Mouse (Mus musculus) left cerebral cortex, postnatal 36 days (tissue): ENCODE data around the gene Actr10. TPM values are rescaled to one million over a fixed set of nuclear protein-coding genes. Genes with fewer than 3 reads are reported as not detected.
A peak's percentile ranks its signal among the peaks of the same experiment; 100 is the strongest.

Experiments used
- DNase-seq, 2 experiments: peaks; one replicate each; pipeline ENCODE4 v3.0.0; 2021 to 2022; ENCODE audit warnings: low spot score in 2 of 2, mixed read lengths in 1 of 2
- intact Hi-C: fragments of 180-260 bp; cut with DNase I; formaldehyde crosslinking; loops from one replicate; pipeline ENCODE4 v1.15.1; 2025
- total RNA-seq, 2 experiments: library from RNA; stranded (reverse); gene quantifications; 2 replicates each; pipeline ENCODE4 v1.2.3; 2021

The Actr10 gene
- total RNA-seq: 100 to 1,000 TPM; 146 to 163 TPM

- peak; percentile 89 to 90 for DNase-seq
- intact Hi-C loops: loop anchor here (1.0 kb wide), 1 partner anchor 37 kb away; the partner anchor contains the start of gene Psma3
Measured at GRCm38 (mm10) chr12:70937571-70938384, at the start of gene Actr10. TSS of gene Actr10 (plus strand) at chr12:70937857.

DNA sequence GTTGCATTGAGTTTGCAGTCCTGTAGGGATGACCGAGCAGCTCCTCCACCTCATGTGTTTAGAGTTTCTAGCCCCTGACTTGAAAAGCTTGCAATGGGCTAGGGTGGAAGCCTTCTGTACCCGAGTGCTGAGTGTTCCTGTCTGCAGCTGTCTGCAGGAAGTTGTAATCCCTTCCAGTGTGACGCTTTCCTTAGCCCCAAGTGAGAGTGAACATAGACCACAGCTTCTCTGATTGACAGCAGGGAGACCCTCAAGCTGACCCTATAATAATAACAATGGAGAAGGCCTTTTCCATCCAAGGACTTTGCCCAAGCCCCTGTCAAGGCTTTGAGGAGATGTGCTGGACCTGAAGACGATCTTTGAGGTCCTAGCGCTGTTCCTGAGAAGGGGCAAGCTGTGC lies 47.3 kb upstream of the Actr10 start:
- intact Hi-C loops: loop anchor here (10.0 kb wide), 1 partner anchor 196 kb away; no protein-coding TSS in a partner anchor
- no peak for DNase-seq

- no peak for DNase-seq
- intact Hi-C loops: loop anchor here (10.0 kb wide), 1 partner anchor 196 kb away; no protein-coding TSS in a partner anchor
Measured at GRCm38 (mm10) chr12:70890874-70891470, 46.7 kb upstream of the Actr10 start.

DNA sequence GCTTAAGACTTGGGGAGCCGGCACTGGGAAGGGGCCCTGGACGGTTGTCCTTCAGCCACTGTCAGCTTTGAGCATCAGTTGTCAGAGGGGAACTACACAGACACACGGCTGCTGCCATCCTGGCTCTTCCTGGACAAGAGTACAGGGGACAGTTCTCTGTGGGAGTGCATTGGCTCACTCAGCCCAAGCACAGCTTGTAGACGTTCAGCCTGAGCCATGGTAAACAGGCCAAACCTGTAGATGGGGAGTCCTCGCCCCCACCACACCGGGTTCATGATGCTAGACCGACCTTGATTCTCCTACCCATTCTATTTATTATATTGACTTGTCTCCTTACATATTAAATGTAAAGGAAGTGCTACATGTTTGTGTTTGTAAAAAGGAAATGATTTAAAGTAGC lies 42.4 kb upstream of the Actr10 start:
- intact Hi-C loops: loop anchor here (10.0 kb wide), 1 partner anchor 200 kb away; no protein-coding TSS in a partner anchor
- DNase-seq: no peak

GRCm38 (mm10) chr12:70896068-70896467 lies 41.6 kb upstream of the Actr10 start:
- DNase-seq: no peak
- intact Hi-C loops: loop anchor here (10.0 kb wide), 1 partner anchor 201 kb away; no protein-coding TSS in a partner anchor

GRCm38 (mm10) chr12:70897434-70897833 lies 40.2 kb upstream of the Actr10 start:
- intact Hi-C loops: loop anchor here (10.0 kb wide), 1 partner anchor 203 kb away; no protein-coding TSS in a partner anchor
- DNase-seq: no peak

DNA sequence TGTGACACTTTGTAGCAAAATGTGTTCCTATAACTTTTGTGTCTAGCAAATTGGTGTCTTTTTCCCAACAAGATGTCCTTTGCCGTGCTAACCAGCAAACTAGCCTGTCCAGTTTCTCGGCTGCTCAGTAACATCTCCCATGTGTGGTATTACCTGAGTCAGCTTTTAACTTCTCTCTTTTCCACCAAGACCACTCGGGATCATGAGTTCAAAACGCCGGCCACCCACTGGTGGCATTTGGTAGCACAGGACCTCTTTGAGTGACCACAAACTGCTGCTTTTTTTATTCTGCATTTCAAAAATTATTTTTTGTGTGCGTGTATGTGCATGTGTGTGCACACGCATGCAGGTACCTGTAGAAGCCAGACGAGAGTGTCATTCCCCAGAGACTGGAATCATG lies 39.2 kb upstream of the Actr10 start:
- intact Hi-C loops: loop anchor here (10.0 kb wide), 1 partner anchor 204 kb away; no protein-coding TSS in a partner anchor

GRCm38 (mm10) chr12:70904471-70904870 lies 33.2 kb upstream of the Actr10 start:
- no peak for DNase-seq
- intact Hi-C loops: no loop called here

More for the DNA sequence above, 39.2 kb upstream of the Actr10 start:
- DNase-seq: no peak

DNA sequence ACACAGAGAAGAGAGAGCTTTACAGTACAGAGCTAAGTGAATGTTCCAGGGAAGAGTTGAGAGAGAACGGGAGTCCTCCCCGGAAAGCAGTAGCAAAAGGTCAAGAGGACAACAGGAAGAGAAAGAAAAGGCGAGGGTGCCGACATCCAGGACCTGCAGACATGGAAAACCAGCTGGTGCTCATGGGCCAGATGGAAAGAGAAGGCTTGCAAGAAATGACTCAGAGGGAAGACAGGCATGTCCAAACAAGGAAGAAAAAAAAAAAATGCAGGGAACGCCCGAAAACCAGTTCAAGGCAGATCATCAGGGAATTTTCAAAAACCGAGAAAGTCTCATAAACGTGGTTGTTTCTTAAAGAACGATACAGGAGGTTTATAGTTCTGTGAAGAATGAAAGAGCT lies 30.8 kb upstream of the Actr10 start:
- no peak for DNase-seq
- intact Hi-C loops: no loop called here

- intact Hi-C loops: no loop called here
- DNase-seq: no peak
Measured at GRCm38 (mm10) chr12:70907651-70908050, 30.0 kb upstream of the Actr10 start.

DNA sequence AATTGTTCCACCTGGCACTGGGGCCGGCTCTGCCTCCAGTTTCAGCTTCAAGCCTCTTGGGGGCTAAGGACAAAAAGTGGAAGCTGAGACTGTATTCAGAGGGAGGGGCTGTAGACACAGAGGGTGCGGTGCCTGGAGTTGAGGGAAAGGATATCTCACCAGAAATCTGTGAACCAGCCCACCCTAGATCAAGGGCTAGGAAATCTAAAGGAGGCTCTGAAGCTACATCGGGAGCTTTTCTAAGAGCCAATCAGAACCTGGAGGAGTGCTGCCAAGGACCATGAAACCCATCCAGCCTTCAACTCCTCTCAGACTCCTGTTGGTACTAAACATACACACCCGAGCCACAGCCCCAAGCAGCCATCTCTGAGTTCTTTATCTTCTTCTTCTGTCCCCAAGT lies 29.6 kb upstream of the Actr10 start:
- intact Hi-C loops: no loop called here

GRCm38 (mm10) chr12:70910241-70910720 lies 27.4 kb upstream of the Actr10 start:
- peak; percentile 66 to 67 for DNase-seq
- intact Hi-C loops: loop anchor here (1.0 to 5.0 kb wide), 3 partner anchors 83 to 433 kb away; partner anchors contain the start of gene Frmd6

More for the DNA sequence above, 29.6 kb upstream of the Actr10 start:
- no peak for DNase-seq

GRCm38 (mm10) chr12:70911029-70911428 lies 26.6 kb upstream of the Actr10 start:
- intact Hi-C loops: loop anchor here (5.0 kb wide), 2 partner anchors 84 to 434 kb away; partner anchors contain the start of gene Frmd6
- peak; percentile 69 to 70 for DNase-seq

GRCm38 (mm10) chr12:70911676-70912379 lies 25.8 kb upstream of the Actr10 start:
- DNase-seq: no peak
- intact Hi-C loops: loop anchor here (5.0 kb wide), 2 partner anchors 85 to 435 kb away; partner anchors contain the start of gene Frmd6

DNA sequence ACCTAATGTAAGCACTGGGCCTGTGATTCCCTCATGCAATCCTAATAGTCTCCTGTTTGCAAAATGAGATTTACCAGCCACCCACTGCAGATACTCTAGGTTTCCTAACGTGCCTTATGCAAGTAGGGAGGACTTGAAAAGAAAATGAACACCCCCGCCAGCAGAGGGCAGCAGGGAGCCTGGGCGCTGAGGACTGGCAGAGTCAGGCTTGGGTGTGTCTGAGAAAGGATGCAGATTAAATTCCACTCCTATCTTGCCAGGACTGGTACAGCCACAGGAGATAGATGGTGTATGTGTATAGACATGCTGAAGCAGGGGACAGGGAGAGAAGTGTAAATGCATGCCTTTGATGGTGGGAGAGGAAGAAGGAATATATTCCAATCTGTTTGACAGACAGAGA lies 24.2 kb upstream of the Actr10 start:
- intact Hi-C loops: loop anchor here (5.0 kb wide), 2 partner anchors 86 to 436 kb away; partner anchors contain the start of gene Frmd6
- peak; percentile 46 to 52 for DNase-seq

DNA sequence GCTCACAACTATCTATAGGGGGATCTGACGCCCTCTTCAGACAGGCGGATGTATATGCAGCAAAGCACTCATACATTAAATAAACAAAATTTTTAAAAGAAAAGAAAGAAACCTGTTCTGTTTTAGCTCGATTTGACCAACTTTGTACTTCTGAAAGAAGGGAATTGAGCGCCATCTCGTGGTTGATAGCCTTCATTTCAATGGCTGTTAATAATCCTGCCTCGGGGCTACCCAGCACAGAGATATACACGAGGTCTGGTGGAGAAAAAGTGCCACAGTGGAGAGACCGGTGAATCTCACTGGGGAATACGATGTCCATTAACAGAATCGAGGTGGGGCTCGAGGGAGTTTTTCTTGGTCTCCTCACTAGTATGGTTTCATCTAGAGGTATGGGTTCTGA lies 23.3 kb upstream of the Actr10 start:
- no peak for DNase-seq
- intact Hi-C loops: loop anchor here (5.0 kb wide), 2 partner anchors 87 to 437 kb away; partner anchors contain the start of gene Frmd6

DNA sequence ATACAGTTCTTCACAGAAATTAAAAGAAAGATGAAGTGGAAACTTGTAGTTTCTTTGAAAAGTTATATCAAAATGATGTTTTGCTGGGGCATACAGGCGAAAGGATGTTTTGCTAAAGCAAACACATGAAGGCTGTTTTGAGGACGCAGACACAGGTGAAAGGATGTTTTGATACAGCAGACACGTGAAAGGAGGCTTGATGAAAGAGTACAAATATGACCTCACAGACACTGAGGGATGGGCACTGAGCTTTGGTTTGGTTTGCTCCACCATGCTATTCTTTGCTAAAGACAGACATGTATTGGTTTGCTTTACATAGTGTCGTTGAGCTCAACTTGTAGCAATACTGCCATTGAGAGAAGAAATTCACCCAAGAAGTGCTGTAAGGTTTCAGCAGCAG lies 7.9 kb upstream of the Actr10 start:
- intact Hi-C loops: no loop called here

GRCm38 (mm10) chr12:70937150-70937549 lies 507 bp upstream of the Actr10 start:
- intact Hi-C loops: no loop called here
- DNase-seq: peak in 1 of 2 experiments; percentile 7

More for the DNA sequence above, 7.9 kb upstream of the Actr10 start:
- no peak for DNase-seq

- intact Hi-C loops: no loop called here
- DNase-seq: no peak
Measured at GRCm38 (mm10) chr12:70940806-70941205, 3.1 kb downstream of the Actr10 start.
